Mouse (Mus musculus) MEL (cell line): ENCODE measurements around the gene E2f2. TPM values are rescaled to one million over a fixed set of nuclear protein-coding genes. Genes with fewer than 3 reads are reported as not detected.

Source experiments
- DNase-seq: peaks from one replicate; pipeline ENCODE4 v3.0.0; 2011; ENCODE audit warnings: low read depth, low spot score
- H3K27ac ChIP-seq: 2 replicates; pipeline ENCODE4 v1.5.1; 2012; ENCODE audit warnings: low read depth, mild to moderate bottlenecking, control low read depth, low read length, moderate library complexity; ENCODE audit not compliant: control insufficient read depth
- H3K27me3 ChIP-seq, 2 experiments: fragments of 150-350 bp in 1 of 2; sonication (generic) in 1 of 2; 2 replicates each; pipeline ENCODE4 v1.6.1; 2012; ENCODE audit warnings: low read length in 2 of 2, mild to moderate bottlenecking in 2 of 2, improper control_type of control experiment in 1 of 2, moderate library complexity in 1 of 2; ENCODE audit not compliant: insufficient read depth in 2 of 2, control insufficient read depth in 1 of 2
- H3K36me3 ChIP-seq, 2 experiments: 2 replicates each; pipeline ENCODE4 v1.6.1; 2012 to 2014; ENCODE audit warnings: low read length in 2 of 2, improper control_type of control experiment in 1 of 2, inconsistent platforms in 1 of 2, mild to moderate bottlenecking in 1 of 2; ENCODE audit not compliant: insufficient read depth in 2 of 2, control insufficient read depth in 1 of 2
- H3K4me1 ChIP-seq, 2 experiments: fragments of 150-350 bp in 1 of 2; sonication (generic) in 1 of 2; 2 replicates each; pipeline ENCODE4 v1.6.1; 2012; ENCODE audit warnings: low read length in 2 of 2, improper control_type of control experiment in 1 of 2, mild to moderate bottlenecking in 1 of 2; ENCODE audit not compliant: insufficient read depth in 2 of 2, control insufficient read depth in 1 of 2
- H3K4me3 ChIP-seq, 2 experiments: fragments of 150-350 bp in 1 of 2; sonication (generic) in 1 of 2; 2 replicates each; pipeline ENCODE4 v1.5.1; 2012; ENCODE audit warnings: low read depth in 2 of 2, low read length in 2 of 2, mild to moderate bottlenecking in 2 of 2, moderate library complexity in 2 of 2, control low read depth in 1 of 2, improper control_type of control experiment in 1 of 2; ENCODE audit not compliant: control insufficient read depth in 1 of 2, insufficient read depth in 1 of 2
- H3K79me2 ChIP-seq: 2 replicates; pipeline ENCODE4 v1.6.1; 2012; ENCODE audit warnings: mild to moderate bottlenecking, low read length, moderate library complexity; ENCODE audit not compliant: control insufficient read depth, poor library complexity, insufficient read depth
- H3K9ac ChIP-seq: 2 replicates; pipeline ENCODE4 v1.6.1; 2012; ENCODE audit warnings: low read depth, mild to moderate bottlenecking, control low read depth, low read length, moderate library complexity; ENCODE audit not compliant: control insufficient read depth, poor library complexity, severe bottlenecking
- H3K9me3 ChIP-seq: fragments of 150-350 bp; sonication (generic); replicated peaks from 2 replicates; pipeline ENCODE4 v1.6.1; 2012; ENCODE audit warnings: mild to moderate bottlenecking, low read length, improper control_type of control experiment, moderate library complexity; ENCODE audit not compliant: insufficient read depth
- BHLHE40 ChIP-seq: IDR thresholded peaks from 2 replicates; pipeline ENCODE4 v1.6.1; 2012; ENCODE audit warnings: low read depth, mild to moderate bottlenecking, inconsistent platforms, low read length, improper control_type of control experiment, borderline replicate concordance
- E2F4 ChIP-seq: IDR thresholded peaks from 2 replicates; pipeline ENCODE4 v1.6.1; 2011; ENCODE audit warnings: low read depth, low read length, improper control_type of control experiment, borderline replicate concordance
- EP300 ChIP-seq, 2 experiments: IDR thresholded peaks; 2 replicates each; pipeline ENCODE4 v1.6.1; 2011; ENCODE audit warnings: improper control_type of control experiment in 2 of 2, low read length in 2 of 2, low read depth in 1 of 2, mild to moderate bottlenecking in 1 of 2
- HCFC1 ChIP-seq: IDR thresholded peaks from 2 replicates; pipeline ENCODE4 v1.6.1; 2012; ENCODE audit warnings: low read depth, mild to moderate bottlenecking, inconsistent platforms, low read length, improper control_type of control experiment, moderate library complexity
- MAFK ChIP-seq: IDR thresholded peaks from 2 replicates; pipeline ENCODE4 v1.6.1; 2011; ENCODE audit warnings: low read depth, mild to moderate bottlenecking, low read length, improper control_type of control experiment, borderline replicate concordance
- MAX ChIP-seq: IDR thresholded peaks from 2 replicates; pipeline ENCODE4 v1.6.1; 2011; ENCODE audit warnings: low read length, improper control_type of control experiment
- MEF2A ChIP-seq: IDR thresholded peaks from 2 replicates; pipeline ENCODE4 v1.6.1; 2014; ENCODE audit warnings: low read depth, mild to moderate bottlenecking, inconsistent platforms, low read length, improper control_type of control experiment; ENCODE audit not compliant: poor library complexity, insufficient replicate concordance, severe bottlenecking; ENCODE audit errors: extremely low read depth
- MXI1 ChIP-seq: IDR thresholded peaks from 2 replicates; pipeline ENCODE4 v1.6.1; 2011; ENCODE audit warnings: mild to moderate bottlenecking, low read depth, low read length, improper control_type of control experiment
- POLR2AphosphoS5 ChIP-seq: IDR thresholded peaks from 2 replicates; pipeline ENCODE4 v1.6.1; 2012; ENCODE audit warnings: low read depth, borderline replicate concordance, mild to moderate bottlenecking, inconsistent platforms, low read length, moderate library complexity, mixed read lengths
- RCOR1 ChIP-seq: IDR thresholded peaks from 2 replicates; pipeline ENCODE4 v1.6.1; 2012; ENCODE audit warnings: low read depth, mild to moderate bottlenecking, inconsistent platforms, low read length, improper control_type of control experiment
- TCF12 ChIP-seq: IDR thresholded peaks from 2 replicates; pipeline ENCODE4 v1.6.1; 2014; ENCODE audit warnings: low read depth, mild to moderate bottlenecking, inconsistent platforms, low read length, improper control_type of control experiment, moderate library complexity
- UBTF ChIP-seq: IDR thresholded peaks from 2 replicates; pipeline ENCODE4 v1.6.1; 2012; ENCODE audit warnings: low read depth, mild to moderate bottlenecking, inconsistent platforms, low read length, improper control_type of control experiment, moderate library complexity, borderline replicate concordance; ENCODE audit not compliant: insufficient read depth
- USF1 ChIP-seq: IDR thresholded peaks from 2 replicates; pipeline ENCODE4 v1.6.1; 2014; ENCODE audit warnings: low read depth, mild to moderate bottlenecking, inconsistent platforms, low read length, improper control_type of control experiment, moderate library complexity
- ZMIZ1 ChIP-seq: IDR thresholded peaks from 2 replicates; pipeline ENCODE4 v1.6.1; 2012; ENCODE audit warnings: low read depth, mild to moderate bottlenecking, inconsistent platforms, low read length, improper control_type of control experiment, moderate library complexity
- ZNF384 ChIP-seq: IDR thresholded peaks from 2 replicates; pipeline ENCODE4 v1.6.1; 2012; ENCODE audit warnings: low read depth, mild to moderate bottlenecking, inconsistent platforms, low read length, improper control_type of control experiment
- polyA plus RNA-seq, 2 experiments: library from polyadenylated mRNA; stranded (reverse) in 1 of 2; unstranded in 1 of 2; fragments of >175 nt in 1 of 2; fragments of >200 nt in 1 of 2; gene quantifications; 2 replicates each; pipeline versions ENCODE4 v1.2.1 to v1.2.4; 2012; ENCODE audit warnings: low replicate concordance in 2 of 2, low read depth in 1 of 2; ENCODE audit not compliant: insufficient read length in 2 of 2, insufficient read depth in 1 of 2, missing spikeins in 1 of 2
- total RNA-seq: library from RNA; depleted of rRNA; stranded (reverse); fragments of 300-350 nt; gene quantifications from 2 replicates; pipeline ENCODE4 v1.2.3, GENCODE M21; 2012

The E2f2 gene
- total and polyA plus RNA-seq, 3 experiments: 11.2 to 25.4 TPM; not detected in 1

GRCm38 (mm10) chr4:136143193-136143976 is 28.8 kb upstream of the E2f2 start, which contains the start of gene Id3 (continued):
- TF ChIP-seq MEF2A: no peak
- peak; percentile 87 for TF ChIP-seq ZNF384
- peak; percentile 28; the same call in 1 of the 2 replicates for TF ChIP-seq TCF12

GRCm38 (mm10) chr4:136144126-136144926 is 27.9 kb upstream of the E2f2 start:
- H3K4me1 ChIP-seq: peaks cover 2 to 12% of the 10 kb centered on the region in 2 experiments; a peak in 3 of 4 replicates

GRCm38 (mm10) chr4:136144927-136145292 is 27.3 kb upstream of the E2f2 start:
- no peak overlapping the region for H3K27ac ChIP-seq
- no peak overlapping the region for H3K9ac ChIP-seq
- H3K36me3 ChIP-seq: peaks cover 0 to 8% of the 10 kb centered on the region in 2 experiments; a peak in 1 of 4 replicates
- no peak for DNase-seq
- no peaks in the 10 kb centered on the region for H3K9me3 ChIP-seq
- H3K4me1 ChIP-seq: peaks cover 2 to 12% of the 10 kb centered on the region in 2 experiments; a peak in 3 of 4 replicates
- H3K4me3 ChIP-seq: no peak overlapping the region
- TF ChIP-seq MXI1 (no peak), ZMIZ1 (no peak), MAFK (no peak)
- H3K27me3 ChIP-seq: peaks cover 5 to 8% of the 10 kb centered on the region in 2 experiments
- no peaks in the 10 kb centered on the region for H3K79me2 ChIP-seq

More at GRCm38 (mm10) chr4:136144126-136144926, 27.9 kb upstream of the E2f2 start:
- TF ChIP-seq E2F4: 0 out of 2 replicates have a peak, but pooled peaks have one; percentile 39
- TF ChIP-seq EP300 (IDR thresholded peaks at IDR 0.05; ENCODE audit: low read depth in 1 of 2, low read length in 2 of 2): peak in 1 of 2 experiments; percentile 8; a peak in 1 of 4 replicates
- 0 out of 2 replicates have a peak, but pooled peaks have one; percentile 36 for TF ChIP-seq RCOR1
- peak; percentile 25; the same call in 1 of the 2 replicates for TF ChIP-seq MAX
- peak; percentile 76; the same call in 1 of the 2 replicates for TF ChIP-seq BHLHE40
- TF ChIP-seq HCFC1: no peak
- peak; percentile 30; the same call in 1 of the 2 replicates for TF ChIP-seq USF1
- 0 out of 2 replicates have a peak, but pooled peaks have one; percentile 63 for TF ChIP-seq UBTF
- no peak for TF ChIP-seq MEF2A
- TF ChIP-seq POLR2AphosphoS5: no peak
- TF ChIP-seq MXI1: peak; percentile 64
- TF ChIP-seq, all 39 proteins: peak for 8
- H3K79me2 ChIP-seq: no peaks in the 10 kb centered on the region
- DNase-seq: peak; percentile 69
- no peaks in the 10 kb centered on the region for H3K9me3 ChIP-seq
- no peak overlapping the region for H3K27ac ChIP-seq
- H3K27me3 ChIP-seq: peaks cover 5 to 8% of the 10 kb centered on the region in 2 experiments
- H3K9ac ChIP-seq: peak overlapping the region; percentile 34
- peaks cover 0 to 8% of the 10 kb centered on the region in 2 experiments; a peak in 1 of 4 replicates for H3K36me3 ChIP-seq
- H3K4me3 ChIP-seq: peak overlapping the region; percentile 23 to 34; a peak in 3 of 4 replicates
